Mouse (Mus musculus) intestine, embryonic 16.5 days (tissue): ENCODE data around the gene A030003K21Rik. TPM values are rescaled to one million over a fixed set of nuclear protein-coding genes. Genes with fewer than 3 reads are reported as not detected.
"Not testable (repeated sequence)": the region's sequence is repeated elsewhere in the genome, so short reads cannot be mapped to it uniquely, and the experiment has no call there.

Experiments
- ATAC-seq: fragments of 200-750 bp; cut with Nextera tagmentation; 2 replicates; pipeline ENCODE4 v1.8.0; 2017; ENCODE audit warnings: moderate TSS enrichment, moderate library complexity
- H3K27ac ChIP-seq: fragments of 300-500 bp; sonication (generic); 2 replicates; pipeline ENCODE4 v1.5.1; 2014; ENCODE audit warnings: mild to moderate bottlenecking, low read length
- H3K27me3 ChIP-seq: fragments of 300-500 bp; sonication (generic); replicated peaks from 2 replicates; pipeline ENCODE4 v1.6.1; 2014; ENCODE audit warnings: low read length, control low read depth, mixed read lengths; ENCODE audit not compliant: control insufficient read depth, insufficient read depth
- H3K36me3 ChIP-seq: fragments of 300-500 bp; sonication (generic); 2 replicates; pipeline ENCODE4 v1.6.1; 2014; ENCODE audit warnings: low read length, control low read depth; ENCODE audit not compliant: control insufficient read depth, insufficient read depth
- H3K4me1 ChIP-seq: fragments of 300-500 bp; sonication (generic); 2 replicates; pipeline ENCODE4 v1.6.1; 2014; ENCODE audit warnings: low read length, control low read depth, mixed read lengths; ENCODE audit not compliant: control insufficient read depth, insufficient read depth
- H3K4me2 ChIP-seq: fragments of 300-500 bp; sonication (generic); 2 replicates; pipeline ENCODE4 v1.6.1; 2014; ENCODE audit warnings: low read depth, low read length, control low read depth
- H3K4me3 ChIP-seq: fragments of 300-500 bp; sonication (generic); 2 replicates; pipeline ENCODE4 v1.5.1; 2014; ENCODE audit warnings: mild to moderate bottlenecking, low read length
- H3K9ac ChIP-seq: fragments of 300-500 bp; sonication (generic); 2 replicates; pipeline ENCODE4 v1.6.1; 2014; ENCODE audit warnings: low read depth, low read length
- H3K9me3 ChIP-seq: fragments of 300-500 bp; sonication (generic); 2 replicates; pipeline ENCODE4 v1.6.1; 2016; ENCODE audit warnings: low read length, control low read depth; ENCODE audit not compliant: control insufficient read depth
- whole genome bisulfite sequencing: fragments of 180-500 bp; shearing (Covaris S2); extraction: QIAGEN DNeasy Blood & Tissue Kit; methylation state at CpG from one replicate; pipeline ENCODE4 v1.1.7; 2014; 5-methylcytosine and 5-hydroxymethylcytosine counted together
- polyA plus RNA-seq: library from polyadenylated mRNA; unstranded; fragments of >200 nt; fragmentation: Nextera tagmentation; extraction: Ambion mirVana; gene quantifications from 2 replicates; pipeline ENCODE4 v1.2.1, GENCODE M21; 2015

The A030003K21Rik gene
- not detected in 2 replicates for polyA plus RNA-seq

DNA sequence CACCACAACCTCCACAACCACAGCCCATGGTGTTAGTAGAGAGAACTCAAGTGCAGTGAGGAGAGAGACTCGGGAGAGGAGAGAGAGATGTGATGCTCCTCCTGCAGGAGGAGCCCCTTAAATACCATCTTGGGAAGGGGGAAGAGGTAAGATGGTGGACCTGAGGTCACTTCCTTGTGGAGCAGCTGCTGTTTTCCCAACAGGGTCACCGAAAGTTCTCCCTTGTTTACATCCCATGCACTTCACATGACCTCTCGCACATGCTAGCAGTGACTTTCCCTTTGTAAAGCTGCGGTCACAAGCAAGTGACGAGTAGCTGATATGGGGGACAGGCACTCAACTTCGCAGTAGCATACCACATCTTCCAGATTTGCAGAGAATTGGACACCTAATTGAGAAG is at the start of gene A030003K21Rik:
TSS of gene A030003K21Rik (minus strand) at position 94 of the 400 bp plus-strand sequence.
- not testable (repeated sequence) for H3K27ac ChIP-seq, ATAC-seq, H3K4me2 ChIP-seq, H3K9ac ChIP-seq, H3K4me3 ChIP-seq, H3K36me3 ChIP-seq, H3K27me3 ChIP-seq, H3K9me3 ChIP-seq, H3K4me1 ChIP-seq
- no CpG with 5 or more reads among the region's 6 CpGs for WGBS

- H3K9me3 ChIP-seq: no peaks in the 10 kb centered on the region
- no peaks in the 10 kb centered on the region for H3K27me3 ChIP-seq
- H3K4me3 ChIP-seq: no peak overlapping the region
- ATAC-seq: peak; percentile 82
- no peak overlapping the region for H3K4me2 ChIP-seq
- H3K27ac ChIP-seq: peak overlapping the region; percentile 85
- WGBS: 71% methylated on average over 6 of the region's 6 CpGs
- 0 out of 2 replicates have a peak, but pooled peaks cover 2% of the 10 kb centered on the region for H3K4me1 ChIP-seq
- H3K9ac ChIP-seq: no peak overlapping the region
- H3K36me3 ChIP-seq: no peaks in the 10 kb centered on the region
Observed at GRCm38 (mm10) chr1:82992093-82992492, 48.9 kb upstream of the A030003K21Rik start.

DNA sequence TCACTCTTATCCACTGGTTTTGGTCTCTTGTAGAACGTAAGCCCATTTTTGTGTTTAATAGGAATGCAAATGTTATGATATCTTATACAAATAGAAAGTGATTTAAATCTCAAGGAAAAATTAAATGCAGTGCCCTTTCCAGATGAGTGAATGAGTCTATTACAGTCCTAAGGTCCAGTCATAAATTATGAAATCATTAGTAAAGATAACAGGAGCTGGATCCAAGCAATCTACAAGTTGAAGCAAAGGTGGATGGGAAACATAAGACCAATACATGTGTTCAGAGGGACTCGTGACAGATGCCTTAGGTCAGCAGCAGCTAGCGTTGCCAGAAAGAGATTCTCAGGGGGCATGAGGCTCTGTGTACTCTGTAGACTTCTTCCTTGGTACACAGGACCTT is 48.4 kb upstream of the A030003K21Rik start:
- H3K27me3 ChIP-seq: no peaks in the 10 kb centered on the region
- H3K27ac ChIP-seq: peak overlapping the region; percentile 85
- H3K4me3 ChIP-seq: no peak overlapping the region
- H3K36me3 ChIP-seq: no peaks in the 10 kb centered on the region
- no peak overlapping the region for H3K9ac ChIP-seq
- no peaks in the 10 kb centered on the region for H3K9me3 ChIP-seq
- WGBS: 47% methylated on average over 3 of the region's 3 CpGs
- no peak overlapping the region for H3K4me2 ChIP-seq
- 0 out of 2 replicates have a peak, but pooled peaks cover 2% of the 10 kb centered on the region for H3K4me1 ChIP-seq
- ATAC-seq: peak; percentile 91

- Histone ChIP-seq H3K4me1 (0 out of 2 replicates have a peak, but pooled peaks cover 2% of the 10 kb centered on the region), H3K27me3 (no peaks in the 10 kb centered on the region), H3K36me3 (no peaks in the 10 kb centered on the region), H3K4me2 (no peak overlapping the region), H3K9me3 (no peaks in the 10 kb centered on the region), H3K27ac (peak overlapping the region; percentile 80), H3K4me3 (no peak overlapping the region), H3K9ac (no peak overlapping the region)
- peak; percentile 91 for ATAC-seq
- 44% methylated on average over 4 of the region's 4 CpGs for WGBS
Observed at GRCm38 (mm10) chr1:82991062-82991461, 47.9 kb upstream of the A030003K21Rik start.

GRCm38 (mm10) chr1:82987530-82988198 is 44.5 kb upstream of the A030003K21Rik start:
- Histone ChIP-seq H3K36me3 (no peaks in the 10 kb centered on the region), H3K9ac (no peak overlapping the region), H3K4me1 (no peaks in the 10 kb centered on the region), H3K9me3 (peaks cover 5% of the 10 kb centered on the region; the same call in 1 of the 2 replicates), H3K27ac (no peak overlapping the region), H3K4me3 (no peak overlapping the region), H3K27me3 (no peaks in the 10 kb centered on the region), H3K4me2 (no peak overlapping the region)
- 31% methylated on average over 4 of the region's 4 CpGs for WGBS
- ATAC-seq: no peak

DNA sequence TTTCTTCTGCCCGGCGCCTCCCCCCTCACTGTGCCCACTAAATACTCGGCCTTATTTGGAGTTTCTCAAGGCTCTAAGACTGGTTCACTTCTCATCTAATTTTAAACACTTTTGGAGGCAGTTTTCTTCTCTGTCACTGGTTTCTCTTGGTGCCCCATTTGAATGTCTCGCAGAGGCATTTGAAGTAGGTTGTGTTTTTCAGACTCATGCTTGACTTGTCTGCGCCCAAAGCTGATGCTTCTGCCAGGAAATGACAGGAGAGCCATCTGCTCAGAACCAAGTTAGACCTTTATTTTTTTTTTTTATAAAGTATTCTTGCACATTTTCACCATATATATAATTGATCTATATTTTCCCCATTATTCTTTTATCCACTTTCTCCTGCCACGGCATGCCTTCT is 43.5 kb upstream of the A030003K21Rik start:
- no peak overlapping the region for H3K4me3 ChIP-seq
- H3K9ac ChIP-seq: no peak overlapping the region
- ATAC-seq: no peak
- no peak overlapping the region for H3K4me2 ChIP-seq
- H3K9me3 ChIP-seq: peaks cover 5% of the 10 kb centered on the region; the same call in 1 of the 2 replicates
- WGBS: 86% methylated on average over 6 of the region's 6 CpGs
- no peak overlapping the region for H3K27ac ChIP-seq
- H3K36me3 ChIP-seq: no peaks in the 10 kb centered on the region
- H3K4me1 ChIP-seq: no peaks in the 10 kb centered on the region
- H3K27me3 ChIP-seq: no peaks in the 10 kb centered on the region

GRCm38 (mm10) chr1:82977840-82978239 is 34.7 kb upstream of the A030003K21Rik start:
- Histone ChIP-seq H3K27me3 (no peaks in the 10 kb centered on the region), H3K9me3 (no peaks in the 10 kb centered on the region), H3K27ac (no peak overlapping the region), H3K36me3 (no peaks in the 10 kb centered on the region), H3K4me2 (no peak overlapping the region), H3K4me1 (no peaks in the 10 kb centered on the region), H3K9ac (no peak overlapping the region), H3K4me3 (no peak overlapping the region)
- ATAC-seq: no peak

DNA sequence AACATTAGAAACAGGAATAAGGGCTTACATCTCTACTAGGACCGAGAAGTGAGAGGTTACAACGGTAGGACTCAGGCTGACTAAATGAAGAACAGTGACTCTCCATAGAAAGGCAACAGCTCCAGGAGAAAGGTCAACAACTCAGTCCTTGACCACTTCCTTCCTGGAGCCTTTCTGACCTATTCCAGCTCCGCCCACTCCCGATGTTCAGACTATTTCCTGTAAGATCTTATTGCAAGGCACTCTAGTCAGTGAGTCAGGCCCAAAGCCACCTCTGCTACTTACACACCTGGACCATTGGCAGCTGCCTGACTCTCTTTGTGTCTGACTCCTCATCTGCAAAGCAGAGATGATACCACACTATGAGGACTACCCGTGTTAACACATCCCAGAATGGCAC is 32.6 kb upstream of the A030003K21Rik start:
- no peak overlapping the region for H3K27ac ChIP-seq
- no peak for ATAC-seq
- no peak overlapping the region for H3K4me3 ChIP-seq
- no peaks in the 10 kb centered on the region for H3K4me1 ChIP-seq
- no peaks in the 10 kb centered on the region for H3K27me3 ChIP-seq
- no peaks in the 10 kb centered on the region for H3K9me3 ChIP-seq
- no peak overlapping the region for H3K4me2 ChIP-seq
- H3K9ac ChIP-seq: no peak overlapping the region
- WGBS: 85% methylated on average over 5 of the region's 5 CpGs
- no peaks in the 10 kb centered on the region for H3K36me3 ChIP-seq

DNA sequence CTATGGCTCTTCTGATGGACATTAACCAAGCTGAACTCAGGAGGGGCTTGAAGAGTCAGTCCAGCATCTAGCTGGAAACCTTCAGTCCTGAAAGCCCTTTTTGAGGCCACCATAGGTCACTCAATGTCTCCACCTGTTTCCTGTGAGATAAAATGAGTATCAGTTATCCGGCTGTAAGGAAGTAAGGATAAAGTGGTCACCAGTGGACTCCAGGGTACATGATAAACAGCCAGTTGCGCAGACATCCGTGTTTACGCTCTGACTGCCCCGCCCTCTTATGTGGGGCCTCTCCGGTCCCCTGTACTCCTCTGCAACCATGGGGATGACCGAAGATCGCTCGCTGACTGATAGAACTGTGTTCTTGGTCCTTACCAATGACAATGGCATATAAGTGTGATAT is 31.2 kb upstream of the A030003K21Rik start:
- H3K27ac ChIP-seq: no peak overlapping the region
- WGBS: 73% methylated on average over 9 of the region's 9 CpGs
- no peaks in the 10 kb centered on the region for H3K9me3 ChIP-seq
- H3K36me3 ChIP-seq: no peaks in the 10 kb centered on the region
- no peaks in the 10 kb centered on the region for H3K4me1 ChIP-seq
- H3K4me2 ChIP-seq: no peak overlapping the region
- no peaks in the 10 kb centered on the region for H3K27me3 ChIP-seq
- no peak overlapping the region for H3K9ac ChIP-seq
- ATAC-seq: peak; percentile 65
- H3K4me3 ChIP-seq: no peak overlapping the region

- no peaks in the 10 kb centered on the region for H3K4me1 ChIP-seq
- H3K27ac ChIP-seq: no peak overlapping the region
- H3K9ac ChIP-seq: no peak overlapping the region
- H3K4me2 ChIP-seq: no peak overlapping the region
- WGBS: 70% methylated on average over 6 of the region's 6 CpGs
- no peak for ATAC-seq
- H3K9me3 ChIP-seq: no peaks in the 10 kb centered on the region
- no peaks in the 10 kb centered on the region for H3K36me3 ChIP-seq
- H3K27me3 ChIP-seq: no peaks in the 10 kb centered on the region
- no peak overlapping the region for H3K4me3 ChIP-seq
Observed at GRCm38 (mm10) chr1:82973901-82974300, 30.7 kb upstream of the A030003K21Rik start.
